Mouse (Mus musculus) brain, embryonic 14.5 days (tissue): ENCODE results near the gene Tmem120b.

Experiments used
- CTCF ChIP-seq: fragments of 200-500 bp; IDR thresholded peaks from 2 replicates; pipeline ENCODE4 v1.5.1; 2012; ENCODE audit warnings: inconsistent platforms, mild to moderate bottlenecking, moderate library complexity, borderline replicate concordance; ENCODE audit not compliant: insufficient read depth, insufficient read length; ENCODE audit errors: extremely low read depth
- POLR2A ChIP-seq: fragments of 200-500 bp; IDR thresholded peaks from 2 replicates; pipeline ENCODE4 v1.6.1; 2012; ENCODE audit warnings: mild to moderate bottlenecking, inconsistent platforms, borderline replicate concordance; ENCODE audit not compliant: poor library complexity, insufficient read depth, insufficient read length, severe bottlenecking; ENCODE audit errors: extremely low read depth

- TF ChIP-seq POLR2A = no peak
- peak; percentile 45; the same call in 1 of the 2 replicates for TF ChIP-seq CTCF
Observed at GRCm38 (mm10) chr5:123059757-123060520, 8.3 kb upstream of the Tmem120b start.
